Mouse (Mus musculus) liver, embryonic 13.5 days (tissue): ENCODE measurements around the gene Mast4. TPM values are rescaled to one million over a fixed set of nuclear protein-coding genes. Genes with fewer than 3 reads are reported as not detected.

Source experiments
- ATAC-seq: fragments of 200-750 bp; cut with Nextera tagmentation; 2 replicates; pipeline ENCODE4 v1.8.0; 2017; ENCODE audit warnings: low read depth, mild to moderate bottlenecking, moderate number of reproducible peaks, moderate library complexity
- DNase-seq: peaks from one replicate; pipeline ENCODE4 v3.0.0; 2022
- H3K27ac ChIP-seq: fragments of 300-500 bp; sonication (generic); 2 replicates; pipeline ENCODE4 v1.5.1; 2015; ENCODE audit warnings: moderate library complexity, mild to moderate bottlenecking, inconsistent platforms
- H3K27me3 ChIP-seq: fragments of 300-500 bp; sonication (generic); 2 replicates; pipeline ENCODE4 v1.6.1; 2015; ENCODE audit warnings: mild to moderate bottlenecking, inconsistent platforms
- H3K36me3 ChIP-seq: fragments of 300-500 bp; sonication (generic); 2 replicates; pipeline ENCODE4 v1.6.1; 2015; ENCODE audit warnings: mild to moderate bottlenecking, inconsistent platforms
- H3K4me1 ChIP-seq: fragments of 300-500 bp; sonication (generic); replicated peaks from 2 replicates; pipeline ENCODE4 v1.6.1; 2015; ENCODE audit warnings: inconsistent platforms
- H3K4me2 ChIP-seq: fragments of 300-500 bp; sonication (generic); 2 replicates; pipeline ENCODE4 v1.6.1; 2015; ENCODE audit warnings: inconsistent platforms, mild to moderate bottlenecking, moderate library complexity
- H3K4me3 ChIP-seq: fragments of 300-500 bp; sonication (generic); replicated peaks from 2 replicates; pipeline ENCODE4 v1.5.1; 2015; ENCODE audit warnings: mild to moderate bottlenecking, inconsistent platforms
- H3K9ac ChIP-seq: fragments of 300-500 bp; sonication (generic); 2 replicates; pipeline ENCODE4 v1.6.1; 2015; ENCODE audit warnings: mild to moderate bottlenecking, inconsistent platforms
- H3K9me3 ChIP-seq: fragments of 300-500 bp; sonication (generic); replicated peaks from 2 replicates; pipeline ENCODE4 v1.6.1; 2016; ENCODE audit warnings: inconsistent platforms
- WGBS: fragments of 180-500 bp; shearing (Covaris S2); methylation state at CpG from one replicate; pipeline ENCODE4 v1.1.7; 2015; ENCODE audit not compliant: insufficient replicate concordance; 5-methylcytosine and 5-hydroxymethylcytosine counted together
- polyA plus RNA-seq: library from polyadenylated mRNA; unstranded; fragments of >200 nt; fragmentation: Nextera tagmentation; extraction: Ambion mirVana; gene quantifications from 2 replicates; pipeline ENCODE4 v1.2.1, GENCODE M21; 2015

Gene Mast4
- polyA plus RNA-seq, 1 experiment from 2014 or later = 3.3 TPM

DNA sequence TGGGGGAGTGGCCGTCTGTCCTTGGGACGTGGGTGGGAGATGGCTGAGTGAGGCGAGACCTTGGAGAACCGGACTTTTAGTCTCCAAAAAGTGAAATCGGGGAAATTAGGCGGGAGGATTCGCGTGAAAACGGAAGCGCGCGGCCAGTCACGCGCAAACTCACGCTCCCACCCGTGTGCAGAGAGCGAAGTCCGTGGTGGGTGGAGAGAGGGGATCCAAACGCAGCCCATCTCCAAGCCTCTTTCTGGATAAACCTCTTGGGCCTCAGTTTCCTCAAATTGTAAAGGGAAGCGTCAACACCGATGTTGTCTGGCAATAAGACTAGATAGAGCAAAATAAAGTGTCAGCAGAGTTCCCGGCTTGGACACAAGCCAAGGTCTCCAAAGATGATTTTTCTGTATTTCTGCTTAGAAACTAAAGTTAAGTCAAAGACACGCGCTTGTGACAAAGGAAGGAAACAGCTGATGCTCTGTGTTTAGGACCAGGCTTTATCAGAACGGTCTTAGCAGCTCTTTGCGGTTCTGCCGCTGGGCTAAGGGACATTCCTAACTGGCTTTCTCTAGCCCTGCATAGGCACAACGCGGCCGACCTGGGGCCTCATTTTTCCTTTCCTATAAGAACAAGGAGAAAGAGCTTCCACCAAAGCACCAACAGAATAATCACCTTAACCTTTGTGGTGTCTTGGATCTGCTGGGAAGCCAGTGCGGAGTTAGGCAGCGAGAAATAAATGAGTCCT, 594 bp upstream of the Mast4 start:
- Histone ChIP-seq H3K4me2 (peak overlapping the region; percentile 73), H3K27me3 (peaks cover 59% of the 10 kb centered on the region), H3K4me3 (peak overlapping the region; percentile 60), H3K4me1 (peaks cover 8% of the 10 kb centered on the region), H3K36me3 (no peaks in the 10 kb centered on the region), H3K9ac (no peak overlapping the region; the same call in 1 of the 2 replicates), H3K9me3 (no peaks in the 10 kb centered on the region), H3K27ac (no peak overlapping the region)
- ATAC-seq (no peak), DNase-seq (no peak)
- under 1% methylated on average over 32 of the region's 32 CpGs for WGBS

DNA sequence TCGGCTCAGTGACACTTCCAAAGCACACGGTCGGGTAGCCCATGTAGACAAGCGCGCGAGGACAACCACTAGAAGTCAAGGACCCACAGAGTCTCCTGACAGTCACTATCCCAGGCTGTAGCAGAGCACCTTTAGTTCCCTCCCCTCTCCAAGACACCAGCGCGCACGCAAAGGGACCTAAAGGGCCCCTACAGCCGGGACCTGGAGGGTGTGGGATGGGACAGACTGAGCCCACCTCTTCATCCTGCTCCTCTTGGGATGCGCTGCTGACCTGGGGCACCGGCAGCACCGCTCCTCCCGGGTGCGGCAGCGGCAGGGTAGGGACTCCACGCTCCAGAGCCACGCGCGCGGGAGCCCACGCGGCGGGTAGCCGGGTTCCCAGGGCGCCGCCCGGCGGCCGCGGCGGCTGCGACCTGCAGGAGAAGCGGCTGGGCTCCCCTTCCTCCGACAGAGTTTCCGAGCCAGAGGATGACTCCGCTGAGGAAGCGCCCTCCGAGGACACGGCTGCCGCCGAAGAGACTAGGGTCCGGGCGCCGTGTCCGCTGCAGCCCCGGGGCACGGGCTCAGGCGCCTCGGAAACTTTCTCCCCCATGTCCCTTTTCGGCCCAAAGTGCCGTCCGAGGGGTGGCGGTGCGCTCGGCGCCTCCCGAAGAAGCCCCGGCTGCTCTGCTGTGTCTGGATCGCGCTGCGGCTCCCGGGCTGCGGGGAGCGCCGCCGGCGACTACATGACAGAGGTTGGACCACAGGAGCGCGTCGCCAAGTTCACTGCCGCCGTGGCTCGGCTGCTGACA, 501 bp downstream of the Mast4 start:
- WGBS = under 1% methylated on average over 70 of the region's 74 CpGs
- Histone ChIP-seq H3K27ac (no peak overlapping the region), H3K4me1 (peaks cover 8% of the 10 kb centered on the region), H3K4me3 (peak overlapping the region; percentile 60), H3K36me3 (no peaks in the 10 kb centered on the region), H3K9me3 (no peaks in the 10 kb centered on the region), H3K9ac (no peak overlapping the region), H3K27me3 (peaks cover 61% of the 10 kb centered on the region), H3K4me2 (peak overlapping the region; percentile 73)
- no peak for DNase-seq
- peak; percentile 31; the same call in 1 of the 2 replicates for ATAC-seq

DNA sequence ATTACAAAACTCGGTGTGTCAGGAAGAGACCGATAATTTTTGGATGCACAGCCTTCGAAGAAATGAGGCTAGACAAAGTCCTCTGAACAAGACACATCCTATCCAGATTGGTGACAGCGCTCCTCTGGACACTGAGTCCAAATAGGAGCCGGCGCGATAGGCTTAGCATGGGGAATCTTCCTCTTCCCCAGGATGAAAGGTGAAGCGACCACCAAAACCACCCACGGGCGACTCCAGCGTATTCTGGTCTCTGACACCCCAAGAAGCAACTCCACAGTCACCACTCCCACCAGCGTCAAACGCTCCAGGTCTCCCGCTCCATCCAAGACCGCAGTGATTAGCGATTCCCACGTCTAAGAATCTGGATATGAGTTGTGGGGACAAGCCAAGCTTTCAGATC, 1.1 kb downstream of the Mast4 start:
- WGBS = 3% methylated on average over 17 of the region's 17 CpGs
- no peak overlapping the region for H3K27ac ChIP-seq
- peaks cover 8% of the 10 kb centered on the region for H3K4me1 ChIP-seq
- ATAC-seq (no peak), DNase-seq (no peak)
- peak overlapping the region; percentile 73 for H3K4me2 ChIP-seq
- H3K4me3 ChIP-seq = peak overlapping the region; percentile 60; the same call in 1 of the 2 replicates
- no peak overlapping the region for H3K9ac ChIP-seq
- peaks cover 62% of the 10 kb centered on the region for H3K27me3 ChIP-seq
- H3K9me3 ChIP-seq = no peaks in the 10 kb centered on the region
- H3K36me3 ChIP-seq = no peaks in the 10 kb centered on the region

DNA sequence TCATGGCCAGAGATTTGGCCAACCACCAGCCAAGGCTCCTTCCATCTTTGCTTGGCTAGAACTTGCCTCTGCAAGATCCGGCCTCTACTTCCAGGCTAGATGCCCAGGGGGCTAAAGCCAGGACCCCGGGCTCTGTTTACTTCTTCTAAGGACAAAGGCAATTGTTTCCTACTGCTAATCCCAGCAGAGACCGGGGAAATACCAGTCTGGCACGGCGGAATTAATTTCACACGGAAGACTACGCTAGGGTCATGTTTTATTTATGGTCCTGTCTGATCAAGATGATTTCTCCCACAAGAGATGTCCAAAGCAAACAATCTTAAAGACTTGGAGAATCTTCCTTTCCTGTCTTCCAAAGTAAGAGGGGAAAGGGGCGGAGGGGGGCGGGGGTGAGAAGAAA, 1.6 kb downstream of the Mast4 start:
- Histone ChIP-seq H3K9me3 (no peaks in the 10 kb centered on the region), H3K9ac (no peak overlapping the region), H3K4me1 (peaks cover 8% of the 10 kb centered on the region), H3K27ac (no peak overlapping the region), H3K4me3 (no peak overlapping the region), H3K4me2 (no peak overlapping the region), H3K27me3 (peaks cover 62% of the 10 kb centered on the region), H3K36me3 (no peaks in the 10 kb centered on the region)
- WGBS = 9% methylated on average over 9 of the region's 9 CpGs
- no peak for ATAC-seq
- no peak for DNase-seq

DNA sequence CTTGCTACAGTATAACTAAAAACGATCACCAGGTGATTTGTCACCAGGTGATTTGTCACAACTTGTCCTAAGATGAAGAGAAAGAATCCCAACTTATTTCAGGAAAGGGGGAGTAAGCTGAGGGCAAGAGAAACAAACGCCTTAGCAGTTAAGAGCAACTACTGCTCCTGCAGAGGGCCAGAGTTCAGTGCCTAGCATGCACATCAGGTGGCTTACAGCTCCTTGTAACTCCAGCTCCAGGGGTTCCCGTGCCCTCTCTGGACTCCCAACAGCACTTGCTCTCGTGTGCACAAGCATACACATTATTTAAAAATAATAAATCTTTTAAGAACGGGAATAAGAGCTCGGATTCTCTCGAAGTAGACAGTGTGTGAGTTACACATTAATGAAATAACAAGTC, 3.2 kb downstream of the Mast4 start:
- Histone ChIP-seq H3K27ac (no peak overlapping the region), H3K4me2 (no peak overlapping the region), H3K36me3 (no peaks in the 10 kb centered on the region), H3K9ac (no peak overlapping the region), H3K4me1 (peaks cover 8% of the 10 kb centered on the region), H3K27me3 (peaks cover 56% of the 10 kb centered on the region), H3K9me3 (no peaks in the 10 kb centered on the region), H3K4me3 (no peak overlapping the region)
- WGBS = 49% methylated on average over 7 of the region's 7 CpGs
- DNase-seq (no peak), ATAC-seq (no peak)

DNA sequence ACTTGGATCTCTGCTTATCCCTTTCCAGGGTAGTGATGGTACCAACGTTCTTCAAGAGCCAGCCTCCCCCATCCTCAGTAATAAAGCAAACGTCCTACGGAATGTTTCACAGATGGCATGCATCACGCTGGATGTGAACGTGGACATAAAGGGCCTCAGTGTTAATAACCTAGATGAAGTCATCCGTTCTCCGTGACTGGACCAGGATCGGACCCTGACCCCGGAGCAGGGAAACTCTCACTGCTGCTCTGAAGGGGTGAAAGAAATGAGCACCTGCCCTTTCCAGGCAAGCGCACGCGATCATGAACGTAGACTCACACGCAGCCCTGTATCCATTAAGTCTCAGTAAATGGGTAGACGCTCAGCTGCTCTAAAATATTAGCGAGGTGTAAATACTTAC, 6.0 kb downstream of the Mast4 start:
- Histone ChIP-seq H3K27me3 (peaks cover 28% of the 10 kb centered on the region), H3K4me3 (no peak overlapping the region), H3K4me1 (no peaks in the 10 kb centered on the region), H3K27ac (no peak overlapping the region), H3K4me2 (no peak overlapping the region), H3K9me3 (no peaks in the 10 kb centered on the region), H3K36me3 (no peaks in the 10 kb centered on the region), H3K9ac (no peak overlapping the region)
- 77% methylated on average over 16 of the region's 16 CpGs for WGBS
- no peak for ATAC-seq
- DNase-seq = no peak

DNA sequence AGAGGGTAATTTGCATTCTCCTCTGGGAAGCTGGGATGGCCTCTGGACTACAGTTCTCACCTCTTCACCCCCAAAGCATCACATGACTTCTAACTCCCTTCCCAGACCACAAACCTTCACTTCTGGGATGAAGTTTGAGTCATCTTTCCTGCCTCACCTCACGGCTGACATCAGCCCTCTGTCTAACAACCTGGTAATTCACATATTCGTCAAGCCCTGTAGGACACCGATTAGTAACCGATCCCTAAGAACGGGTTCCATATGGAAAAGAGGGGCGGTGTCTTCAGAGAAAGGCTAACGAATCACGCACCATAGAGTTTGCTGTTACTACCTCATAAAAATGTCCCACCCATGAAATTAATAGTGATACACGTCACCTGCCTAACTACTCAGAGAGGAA, 6.5 kb downstream of the Mast4 start:
- Histone ChIP-seq H3K36me3 (no peaks in the 10 kb centered on the region), H3K4me1 (no peaks in the 10 kb centered on the region)
- WGBS = 68% methylated on average over 9 of the region's 9 CpGs

DNA sequence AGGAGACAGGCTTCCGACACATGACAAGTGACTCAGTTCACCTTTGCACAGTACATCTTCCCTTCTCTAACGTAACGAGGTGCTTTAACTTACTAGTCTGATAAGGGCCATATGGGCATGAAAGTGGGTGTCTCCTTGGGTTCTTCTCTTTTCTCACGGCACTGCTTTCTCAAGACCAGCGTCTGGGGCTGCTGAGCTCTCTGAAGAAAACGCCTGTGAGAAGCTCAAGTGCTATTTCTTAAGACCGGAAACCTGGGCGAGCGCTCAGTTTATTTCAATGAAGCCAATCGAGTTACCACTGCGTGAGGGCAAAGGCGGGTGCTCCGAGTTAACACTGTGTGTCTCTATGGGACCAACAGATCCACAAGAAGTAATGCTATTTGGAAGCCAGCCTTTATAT, 8.1 kb downstream of the Mast4 start:
- Histone ChIP-seq H3K9ac (no peak overlapping the region), H3K36me3 (no peaks in the 10 kb centered on the region), H3K27ac (no peak overlapping the region), H3K4me1 (no peaks in the 10 kb centered on the region), H3K4me2 (no peak overlapping the region), H3K9me3 (no peaks in the 10 kb centered on the region), H3K27me3 (peaks cover 7% of the 10 kb centered on the region; the same call in 1 of the 2 replicates), H3K4me3 (no peak overlapping the region)
- no peak for ATAC-seq
- WGBS = 67% methylated on average over 13 of the region's 13 CpGs
- no peak for DNase-seq

More for the DNA sequence above, 6.5 kb downstream of the Mast4 start:
- no peaks in the 10 kb centered on the region for H3K9me3 ChIP-seq
- no peak overlapping the region for H3K4me2 ChIP-seq
- H3K27ac ChIP-seq = no peak overlapping the region
- DNase-seq (no peak), ATAC-seq (no peak)
- no peak overlapping the region for H3K4me3 ChIP-seq
- peaks cover 23% of the 10 kb centered on the region for H3K27me3 ChIP-seq
- H3K9ac ChIP-seq = no peak overlapping the region

DNA sequence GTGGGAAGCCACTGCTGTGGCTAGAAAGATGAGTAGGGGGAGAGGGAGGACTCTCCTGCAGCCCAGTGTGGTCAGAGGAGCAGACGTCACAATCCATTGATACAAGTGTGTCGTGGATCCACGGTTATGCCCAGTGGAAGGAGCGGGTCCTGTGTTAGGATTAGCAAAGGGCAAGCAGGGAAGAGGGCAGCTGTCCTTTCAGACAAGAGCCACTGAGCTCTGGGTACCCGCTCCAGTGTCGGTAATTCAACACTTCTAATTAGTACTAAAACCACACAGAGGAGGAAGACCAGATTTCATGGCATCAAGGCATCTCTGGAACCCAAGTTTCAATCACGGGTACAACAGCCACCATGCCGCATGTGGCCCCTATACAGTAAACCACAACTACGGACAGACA, 14.4 kb downstream of the Mast4 start:
- no peak overlapping the region for H3K27ac ChIP-seq
- 69% methylated on average over 9 of the region's 9 CpGs for WGBS

DNA sequence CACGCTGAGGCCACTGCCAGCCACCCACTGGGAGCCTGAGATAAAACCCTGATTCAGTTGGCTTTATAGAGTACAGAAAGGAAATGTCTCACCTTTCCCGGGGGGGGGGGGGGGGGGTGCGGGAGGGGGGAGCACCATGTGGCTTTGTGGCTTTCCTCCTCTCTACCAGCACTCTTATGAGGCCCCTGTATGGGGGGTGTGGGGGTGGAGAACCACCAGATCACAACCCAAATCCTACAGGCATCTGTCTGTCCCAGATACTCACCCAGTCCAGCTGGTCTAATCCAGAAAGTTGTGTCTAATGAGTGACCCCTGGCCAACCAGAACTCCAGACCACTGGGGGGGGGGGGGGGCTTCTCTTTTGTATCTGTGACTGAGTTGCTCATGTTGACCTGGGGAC, 15.0 kb downstream of the Mast4 start:
- H3K9me3 ChIP-seq = no peaks in the 10 kb centered on the region
- no peaks in the 10 kb centered on the region for H3K4me1 ChIP-seq
- no peaks in the 10 kb centered on the region for H3K27me3 ChIP-seq
- no peak for ATAC-seq
- no peak for DNase-seq
- no peak overlapping the region for H3K9ac ChIP-seq
- no peak overlapping the region for H3K4me2 ChIP-seq
- no peak overlapping the region for H3K4me3 ChIP-seq
- 8% methylated on average over 3 of the region's 3 CpGs for WGBS
- H3K36me3 ChIP-seq = no peaks in the 10 kb centered on the region
- H3K27ac ChIP-seq = no peak overlapping the region

More for the DNA sequence above, 14.4 kb downstream of the Mast4 start:
- DNase-seq (no peak), ATAC-seq (no peak)
- H3K9me3 ChIP-seq = no peaks in the 10 kb centered on the region
- H3K27me3 ChIP-seq = no peaks in the 10 kb centered on the region
- H3K9ac ChIP-seq = no peak overlapping the region
- H3K4me1 ChIP-seq = no peaks in the 10 kb centered on the region
- H3K4me3 ChIP-seq = no peak overlapping the region
- H3K4me2 ChIP-seq = no peak overlapping the region
- no peaks in the 10 kb centered on the region for H3K36me3 ChIP-seq

DNA sequence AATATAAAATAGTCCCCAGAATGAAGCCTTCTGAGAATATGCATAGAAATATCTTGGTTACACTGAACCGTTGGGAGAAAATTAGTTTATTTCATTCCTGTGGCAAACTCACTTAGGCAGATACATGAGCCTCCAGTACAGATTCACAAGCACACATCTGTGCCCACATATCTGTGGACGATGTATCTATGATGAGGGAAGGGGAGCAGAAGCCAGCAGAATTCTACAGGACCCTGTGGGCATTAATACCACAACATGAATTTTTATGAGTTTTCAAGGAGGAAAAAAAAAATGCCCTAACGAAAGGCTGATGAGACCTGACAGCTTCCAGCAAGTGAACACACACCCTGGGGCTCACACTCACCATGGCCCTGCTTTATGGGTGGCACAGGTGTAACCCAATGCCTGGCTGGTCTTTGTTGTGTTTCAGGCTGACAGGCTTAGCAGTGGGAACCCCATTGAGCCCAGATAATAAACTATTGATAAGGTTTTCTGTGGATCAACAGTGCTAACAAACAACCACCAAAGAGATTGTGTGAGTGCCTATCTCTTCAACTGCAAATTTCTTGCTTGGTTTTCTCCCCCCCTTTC, 17.4 kb downstream of the Mast4 start:
- Histone ChIP-seq H3K9ac (no peak overlapping the region), H3K4me3 (no peak overlapping the region), H3K9me3 (no peaks in the 10 kb centered on the region), H3K27ac (no peak overlapping the region), H3K4me1 (no peaks in the 10 kb centered on the region), H3K36me3 (no peaks in the 10 kb centered on the region), H3K27me3 (no peaks in the 10 kb centered on the region), H3K4me2 (no peak overlapping the region)
- no peak for ATAC-seq
- DNase-seq = no peak
- WGBS = 56% methylated on average over 3 of the region's 3 CpGs
